In the genomic region with DNA sequence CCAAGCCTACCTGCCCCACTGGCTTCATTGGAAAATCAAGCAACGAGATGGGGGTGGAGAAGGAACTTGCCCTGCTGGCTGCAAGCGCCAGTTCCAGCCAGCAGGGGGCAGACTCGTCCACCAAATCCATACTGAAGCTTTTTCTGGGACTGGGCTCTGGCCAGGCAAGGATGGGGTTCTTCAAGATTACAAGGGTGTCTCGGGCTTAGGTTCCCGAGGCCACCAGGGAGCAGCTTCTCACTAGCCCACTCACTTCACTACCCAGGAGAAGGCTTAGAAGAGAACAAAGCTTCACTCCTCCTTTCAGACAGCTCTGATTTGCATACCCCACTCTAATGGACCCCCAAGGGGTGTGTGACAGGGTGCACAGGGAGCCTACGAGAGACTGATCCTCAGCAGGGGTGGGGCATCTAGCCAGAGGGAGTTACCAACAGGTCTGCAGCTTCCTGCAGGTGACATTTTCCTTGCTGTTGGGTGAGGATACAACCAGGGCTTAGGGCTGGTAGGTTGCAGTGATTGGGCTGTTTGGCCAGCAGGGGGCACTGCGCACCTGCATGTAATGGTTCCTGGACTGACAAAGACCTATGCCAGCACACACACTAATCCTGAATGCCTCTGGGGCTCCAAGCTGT, we compare ENCODE assay signal across 8 mouse cellular contexts. TPM values are rescaled to one million over a fixed set of nuclear protein-coding genes. Genes with fewer than 3 reads are reported as not detected.
DNase-seq lines count a peak whose midpoint lies in the region; ATAC-seq and TF ChIP-seq lines count a peak whose summit lies in the region.

No protein-coding gene starts in this region.

- TF ChIP-seq CTCF in MEL (IDR thresholded peaks at IDR 0.05 in 2 of 3, conservative IDR thresholded peaks at IDR 0.05 in 1 of 3; ENCODE audit: control insufficient read depth in 1 of 3, insufficient read depth in 1 of 3, low read depth in 2 of 3, low read length in 3 of 3, poor library complexity in 1 of 3, severe bottlenecking in 1 of 3): peak; percentile 96 to 99 (median 97)
- peak; percentile 95 for TF ChIP-seq CTCF in forebrain, postnatal 0 days (IDR thresholded peaks at IDR 0.05; ENCODE audit: low read depth)
- TF ChIP-seq CTCF in lung, embryonic 14.5 days (IDR thresholded peaks at IDR 0.05; ENCODE audit: low read depth): peak; percentile 98

- H3K27me3 ChIP-seq in MEL (ENCODE audit: control insufficient read depth in 1 of 2, insufficient read depth in 2 of 2, low read length in 2 of 2): peaks cover 5 to 9% of the 10 kb centered on the region in 2 experiments
- peaks cover 36% of the 10 kb centered on the region for H3K27me3 ChIP-seq in forebrain, postnatal 0 days (ENCODE audit: insufficient read depth, low read length)
- peaks cover 45% of the 10 kb centered on the region for H3K27me3 ChIP-seq in lung, embryonic 14.5 days (ENCODE audit: insufficient read depth, low read length)

- peak; percentile 95 for ATAC-seq in forebrain, postnatal 0 days
- peak; percentile 80 to 82 for ATAC-seq in hematopoietic stem cell, adult 5-6 weeks (replicated peaks in 1 of 2; ENCODE audit: insufficient read depth in 1 of 2, low FRiP score in 2 of 2, low TSS enrichment in 1 of 2, low read depth in 1 of 2, poor library complexity in 2 of 2, severe bottlenecking in 2 of 2)
- peak; percentile 84 for ATAC-seq in lung, embryonic 14.5 days (ENCODE audit: insufficient read depth)

- no peaks in the 10 kb centered on the region for H3K4me1 ChIP-seq in MEL (ENCODE audit: control insufficient read depth in 1 of 2, insufficient read depth in 2 of 2, low read length in 2 of 2)
- H3K4me1 ChIP-seq in forebrain, postnatal 0 days (ENCODE audit: insufficient read depth): no peaks in the 10 kb centered on the region
- no peaks in the 10 kb centered on the region for H3K4me1 ChIP-seq in lung, embryonic 14.5 days (ENCODE audit: insufficient read depth)

- no peak for TF ChIP-seq EP300 in MEL (IDR thresholded peaks at IDR 0.05; ENCODE audit: low read depth in 1 of 2, low read length in 2 of 2)

- WGBS in forebrain, postnatal 0 days: 0% methylated on average over 7 of the region's 7 CpGs
- WGBS in lung, embryonic 14.5 days: 0% methylated on average over 7 of the region's 7 CpGs

- no peaks in the 10 kb centered on the region for H3K79me2 ChIP-seq in MEL (ENCODE audit: control insufficient read depth, insufficient read depth, low read length, poor library complexity)

- no peak for TF ChIP-seq POLR2A in MEL (IDR thresholded peaks at IDR 0.05; ENCODE audit: control insufficient read depth in 1 of 2, insufficient read depth in 1 of 2, low read depth in 1 of 2, low read length in 2 of 2, poor library complexity in 1 of 2)

- H3K9ac ChIP-seq in MEL (ENCODE audit: control insufficient read depth, low read depth, low read length, poor library complexity, severe bottlenecking): no peak overlapping the region
- no peak overlapping the region for H3K9ac ChIP-seq in forebrain, postnatal 0 days
- H3K9ac ChIP-seq in lung, embryonic 14.5 days: no peak overlapping the region

- H3K36me3 ChIP-seq in MEL (ENCODE audit: control insufficient read depth in 1 of 2, insufficient read depth in 2 of 2, low read length in 2 of 2): no peaks in the 10 kb centered on the region
- no peaks in the 10 kb centered on the region for H3K36me3 ChIP-seq in forebrain, postnatal 0 days (ENCODE audit: insufficient read depth)
- no peaks in the 10 kb centered on the region for H3K36me3 ChIP-seq in lung, embryonic 14.5 days (ENCODE audit: insufficient read depth)

- no peak overlapping the region for H3K4me3 ChIP-seq in MEL (ENCODE audit: control insufficient read depth in 1 of 2, insufficient read depth in 1 of 2, low read depth in 2 of 2, low read length in 2 of 2)
- H3K4me3 ChIP-seq in forebrain, postnatal 0 days (ENCODE audit: low read depth, low read length): no peak overlapping the region
- no peak overlapping the region for H3K4me3 ChIP-seq in lung, embryonic 14.5 days (ENCODE audit: low read depth, low read length)

- no peaks in the 10 kb centered on the region for H3K9me3 ChIP-seq in MEL (replicated peaks; ENCODE audit: insufficient read depth, low read length)
- no peaks in the 10 kb centered on the region for H3K9me3 ChIP-seq in forebrain, postnatal 0 days (ENCODE audit: low read length)
- no peaks in the 10 kb centered on the region for H3K9me3 ChIP-seq in lung, embryonic 14.5 days (ENCODE audit: low read depth, low read length)

- H3K27ac ChIP-seq in MEL (ENCODE audit: control insufficient read depth, low read depth, low read length): no peak overlapping the region
- no peak overlapping the region for H3K27ac ChIP-seq in forebrain, postnatal 0 days (ENCODE audit: low read depth, low read length)
- H3K27ac ChIP-seq in lung, embryonic 14.5 days (ENCODE audit: low read depth): no peak overlapping the region

- H3K4me2 ChIP-seq in forebrain, postnatal 0 days (ENCODE audit: low read depth): peak overlapping the region; percentile 15; the same call in 1 of the 2 replicates
- no peak overlapping the region for H3K4me2 ChIP-seq in lung, embryonic 14.5 days

- peak; percentile 93 for DNase-seq in MEL (ENCODE audit: low read depth, low spot score)
- peak; percentile 93 to 96 for DNase-seq in cerebellum, adult 18-20 months
- peak; percentile 93 for DNase-seq in forebrain, postnatal 0 days
- DNase-seq in layer of hippocampus, adult 8-10 months (ENCODE audit: low spot score in 2 of 2): peak; percentile 83 to 90
- peak; percentile 91 for DNase-seq in lung, embryonic 14.5 days
- peak; percentile 64 for DNase-seq in ovary, adult 18-20 months (ENCODE audit: low spot score)
- peak; percentile 80 for DNase-seq in thymus, postnatal 0 days (ENCODE audit: low spot score)

- TF ChIP-seq RAD21 in MEL (IDR thresholded peaks at IDR 0.05; ENCODE audit: low read depth, low read length): peak; percentile 97

TF ChIP-seq in MEL, 35 proteins besides CTCF, POLR2A, EP300 and RAD21 (continues in another document):
- TF ChIP-seq SIN3A (IDR thresholded peaks at IDR 0.05; ENCODE audit: low read length) (peak; percentile 60), ZMIZ1 (IDR thresholded peaks at IDR 0.05; ENCODE audit: low read depth, low read length) (no peak), USF1 (IDR thresholded peaks at IDR 0.05; ENCODE audit: low read depth, low read length) (no peak), MAX (IDR thresholded peaks at IDR 0.05; ENCODE audit: low read length) (no peak), ZC3H11A (IDR thresholded peaks at IDR 0.05; ENCODE audit: low read depth, low read length) (peak; percentile 95), MAZ (IDR thresholded peaks at IDR 0.05; ENCODE audit: low read depth, low read length) (peak; percentile 48; the same call in 1 of the 2 replicates), TBP (IDR thresholded peaks at IDR 0.05; ENCODE audit: low read depth, low read length) (no peak), HCFC1 (IDR thresholded peaks at IDR 0.05; ENCODE audit: low read depth, low read length) (peak; percentile 4), USF2 (IDR thresholded peaks at IDR 0.05; ENCODE audit: borderline replicate concordance in 1 of 2, insufficient read depth in 1 of 2, low read depth in 1 of 2, low read length in 2 of 2) (no peak), SMC3 (IDR thresholded peaks at IDR 0.05; ENCODE audit: low read depth, low read length) (peak; percentile 98)

RNA-seq across cellular contexts. Expression of gene Aqp6, which starts 5.0 kb away (rescaled TPM):
- not detected in 2 replicates for total RNA-seq in MEL (2012; rRNA removed)
- polyA plus RNA-seq in MEL (2012; ENCODE audit: insufficient read depth in 1 of 2, insufficient read length in 2 of 2, low read depth in 1 of 2, low replicate concordance in 2 of 2, missing spikeins in 1 of 2): not detected
- not detected in 2 replicates for total RNA-seq in forebrain, postnatal 0 days (2014; rRNA removed)
- 0.06 TPM in 1 of 2 replicates, not detected in the other for polyA plus RNA-seq in forebrain, postnatal 0 days (2015; fragmentation: Nextera tagmentation; extraction: Ambion mirVana)
- total RNA-seq in hematopoietic stem cell, adult 5-6 weeks (2017): not detected in 2 replicates
- total RNA-seq in layer of hippocampus, adult 8-10 months (2022): under 1 TPM in 1 of 4 experiments, not detected in 3; 0.36 TPM
- not detected in 2 replicates for polyA plus RNA-seq in lung, embryonic 14.5 days (2014; fragmentation: Nextera tagmentation; extraction: Ambion mirVana)
- 0.15 TPM in 1 of 2 replicates, not detected in the other for polyA plus RNA-seq in thymus, postnatal 0 days (2015; fragmentation: Nextera tagmentation; extraction: Ambion mirVana)

RNA-seq across cellular contexts. Expression of gene Aqp5, which starts 5.6 kb away (rescaled TPM):
- not detected in 2 replicates for total RNA-seq in MEL (2012; rRNA removed)
- not detected for polyA plus RNA-seq in MEL (2012; ENCODE audit: insufficient read depth in 1 of 2, insufficient read length in 2 of 2, low read depth in 1 of 2, low replicate concordance in 2 of 2, missing spikeins in 1 of 2)
- total RNA-seq in forebrain, postnatal 0 days (2014; rRNA removed): 0.46 and 0.76 TPM in 2 replicates
- 0.59 and 0.64 TPM in 2 replicates for polyA plus RNA-seq in forebrain, postnatal 0 days (2015; fragmentation: Nextera tagmentation; extraction: Ambion mirVana)
- not detected in 2 replicates for total RNA-seq in hematopoietic stem cell, adult 5-6 weeks (2017)
- total RNA-seq in layer of hippocampus, adult 8-10 months (2022): not detected
- 0.93 and 1.0 TPM in 2 replicates for polyA plus RNA-seq in lung, embryonic 14.5 days (2014; fragmentation: Nextera tagmentation; extraction: Ambion mirVana)
- 3.6 and 5.2 TPM in 2 replicates for polyA plus RNA-seq in thymus, postnatal 0 days (2015; fragmentation: Nextera tagmentation; extraction: Ambion mirVana)

RNA-seq across cellular contexts. Expression of gene Aqp2, which starts 17.3 kb away (rescaled TPM):
- not detected in 2 replicates for total RNA-seq in MEL (2012; rRNA removed)
- polyA plus RNA-seq in MEL (2012; ENCODE audit: insufficient read depth in 1 of 2, insufficient read length in 2 of 2, low read depth in 1 of 2, low replicate concordance in 2 of 2, missing spikeins in 1 of 2): not detected
- not detected in 2 replicates for total RNA-seq in forebrain, postnatal 0 days (2014; rRNA removed)
- not detected in 2 replicates for polyA plus RNA-seq in forebrain, postnatal 0 days (2015; fragmentation: Nextera tagmentation; extraction: Ambion mirVana)
- not detected in 2 replicates for total RNA-seq in hematopoietic stem cell, adult 5-6 weeks (2017)
- under 1 TPM in 1 of 4 experiments, not detected in 3; 0.32 TPM for total RNA-seq in layer of hippocampus, adult 8-10 months (2022)
- not detected in 2 replicates for polyA plus RNA-seq in lung, embryonic 14.5 days (2014; fragmentation: Nextera tagmentation; extraction: Ambion mirVana)
- not detected in 2 replicates for polyA plus RNA-seq in thymus, postnatal 0 days (2015; fragmentation: Nextera tagmentation; extraction: Ambion mirVana)

RNA-seq across cellular contexts. Expression of gene Racgap1, which starts 55.3 kb away (rescaled TPM):
- 126 and 136 TPM in 2 replicates for total RNA-seq in MEL (2012; rRNA removed)
- 100 to 1,000 TPM; 149 to 367 TPM for polyA plus RNA-seq in MEL (2012; ENCODE audit: insufficient read depth in 1 of 2, insufficient read length in 2 of 2, low read depth in 1 of 2, low replicate concordance in 2 of 2, missing spikeins in 1 of 2)
- 27.5 and 39.7 TPM in 2 replicates for total RNA-seq in forebrain, postnatal 0 days (2014; rRNA removed)
- 31.7 and 34.2 TPM in 2 replicates for polyA plus RNA-seq in forebrain, postnatal 0 days (2015; fragmentation: Nextera tagmentation; extraction: Ambion mirVana)
- 47.7 and 50.2 TPM in 2 replicates for total RNA-seq in hematopoietic stem cell, adult 5-6 weeks (2017)
- total RNA-seq in layer of hippocampus, adult 8-10 months (2022): 1 to 10 TPM; 4.0 to 6.1 (median 4.8) TPM
- 153 and 157 TPM in 2 replicates for polyA plus RNA-seq in lung, embryonic 14.5 days (2014; fragmentation: Nextera tagmentation; extraction: Ambion mirVana)
- 121 and 132 TPM in 2 replicates for polyA plus RNA-seq in thymus, postnatal 0 days (2015; fragmentation: Nextera tagmentation; extraction: Ambion mirVana)
